Mouse (Mus musculus): ENCODE data around the gene Enpep.

Enpep gene

DNA sequence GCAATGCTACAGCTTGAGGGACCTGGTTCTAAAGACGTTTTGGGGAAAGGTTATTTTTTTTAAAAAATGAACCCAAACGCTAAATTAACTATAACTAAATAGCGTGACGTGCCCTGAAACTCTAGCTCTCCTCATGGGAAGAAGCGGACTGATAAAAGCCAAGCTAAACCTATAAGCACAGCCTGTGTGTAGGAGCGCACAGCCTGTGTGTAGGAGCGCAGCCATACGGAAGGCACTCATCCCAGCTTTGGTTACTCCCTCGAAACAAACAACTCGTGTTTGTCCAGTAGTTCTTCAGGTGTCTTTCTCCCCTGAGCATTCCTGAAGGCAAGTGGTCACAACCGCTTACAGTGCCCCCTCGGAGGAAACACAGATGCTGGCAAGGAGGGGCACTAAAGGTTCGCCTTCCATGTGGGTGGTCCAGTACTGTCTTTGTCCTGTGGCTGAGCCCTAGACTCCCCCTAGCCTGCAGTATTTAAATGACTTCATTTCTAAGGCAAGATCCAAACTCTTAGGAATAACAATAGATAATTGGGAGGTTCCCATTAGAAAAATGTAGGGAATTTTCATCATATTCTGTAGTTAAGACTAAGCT, 93.8 kb downstream of the Enpep start:
- peak; percentile 95 for ATAC-seq (ENCODE audit: low TSS enrichment)

DNA sequence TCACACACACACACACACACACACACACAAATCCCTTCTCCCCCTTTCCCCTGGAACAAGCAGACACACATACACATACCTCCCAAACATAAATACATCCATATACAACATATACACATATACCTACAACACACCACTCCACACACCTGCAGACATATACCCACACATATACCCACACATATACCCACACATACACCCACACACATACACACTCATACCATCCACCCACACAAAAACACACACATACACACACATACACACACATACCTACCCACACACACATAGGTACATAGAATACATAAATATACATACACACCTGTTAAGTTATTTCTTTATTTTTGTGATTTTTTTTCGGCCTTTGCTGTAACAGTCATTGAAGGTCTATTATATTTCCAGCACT, 94.5 kb downstream of the Enpep start:
- ATAC-seq (ENCODE audit: low TSS enrichment): no peak

DNA sequence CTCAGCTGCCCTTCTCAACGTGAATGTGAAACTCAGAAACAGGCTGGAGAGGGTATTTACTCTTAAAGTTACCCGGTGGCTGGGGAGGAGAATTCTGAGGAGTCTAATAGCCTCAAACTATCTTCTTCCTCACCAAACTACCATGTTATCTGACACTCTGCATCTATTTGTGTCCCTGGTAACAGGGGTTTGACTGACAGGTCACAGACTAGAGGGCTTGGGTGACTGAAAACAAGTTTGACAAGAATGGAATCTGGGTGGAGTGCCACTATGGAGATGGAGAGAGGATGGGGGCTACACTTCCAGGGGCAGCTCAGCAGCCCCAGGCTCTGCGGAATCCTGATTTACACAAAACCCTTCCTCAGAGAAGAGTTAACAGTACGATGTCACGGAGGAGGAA, 105.2 kb downstream of the Enpep start:
- ATAC-seq (ENCODE audit: low TSS enrichment): no peak

DNA sequence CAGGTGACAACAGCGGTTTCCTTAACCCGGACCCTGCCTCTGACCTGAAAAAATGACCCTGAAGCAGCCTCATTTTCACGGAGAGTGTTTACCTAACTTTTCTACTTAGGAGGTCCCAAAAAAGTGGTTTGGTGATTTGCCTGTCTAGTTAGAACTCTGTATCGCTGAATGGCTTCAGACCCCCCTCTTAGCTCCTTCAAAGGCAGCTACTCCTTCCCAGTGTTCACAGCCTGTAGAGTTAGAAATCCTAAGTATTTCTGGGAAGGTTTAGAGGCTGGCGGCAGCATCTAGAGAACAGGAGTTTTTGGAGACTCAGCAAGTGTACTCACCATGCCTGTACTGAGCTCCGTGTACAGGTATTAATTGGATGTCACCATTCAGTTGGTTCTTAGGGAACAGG, 105.8 kb downstream of the Enpep start:
- ATAC-seq (ENCODE audit: low TSS enrichment): no peak

GRCm38 (mm10) chr3:129225577-129226289, 106.8 kb downstream of the Enpep start:
- ATAC-seq (ENCODE audit: low TSS enrichment): no peak

DNA sequence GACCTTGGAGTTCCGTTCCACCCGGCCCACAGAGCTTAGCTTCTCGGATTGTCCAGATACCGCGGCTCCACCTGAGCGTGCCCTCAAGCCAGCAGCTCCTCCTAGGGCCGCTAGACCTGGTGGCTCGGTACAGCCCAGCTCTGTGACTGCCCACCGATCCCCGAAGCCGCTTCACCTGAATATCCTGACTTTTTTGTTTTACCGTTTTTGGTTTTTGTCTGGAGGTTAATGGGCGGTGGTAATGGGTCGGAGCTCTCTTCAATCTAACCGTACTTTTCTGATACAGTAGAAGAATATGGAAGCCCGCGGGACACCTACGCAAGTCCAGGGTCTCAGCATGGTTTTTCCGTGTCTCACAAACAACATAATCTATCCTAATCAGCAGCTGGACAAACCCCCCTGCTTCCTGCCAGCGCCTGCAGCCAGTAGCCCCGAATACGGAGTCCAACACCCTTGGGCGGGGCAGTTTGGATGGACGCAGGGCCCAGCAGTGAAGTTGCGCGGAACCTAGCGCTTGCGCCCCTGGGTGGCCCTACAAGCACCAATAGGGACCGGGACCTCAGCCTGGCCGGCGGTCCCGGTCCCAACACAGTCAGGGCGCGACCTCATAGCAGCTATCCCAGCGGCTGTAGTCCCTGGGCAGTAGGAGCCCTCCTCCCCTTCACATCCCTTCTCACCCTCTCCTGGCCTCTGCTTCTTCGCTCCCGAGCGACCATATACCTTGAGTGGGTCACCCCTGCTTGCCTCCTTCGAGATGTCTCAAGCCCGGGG, 107.5 kb downstream of the Enpep start:
- ATAC-seq (ENCODE audit: low TSS enrichment): no peak

DNA sequence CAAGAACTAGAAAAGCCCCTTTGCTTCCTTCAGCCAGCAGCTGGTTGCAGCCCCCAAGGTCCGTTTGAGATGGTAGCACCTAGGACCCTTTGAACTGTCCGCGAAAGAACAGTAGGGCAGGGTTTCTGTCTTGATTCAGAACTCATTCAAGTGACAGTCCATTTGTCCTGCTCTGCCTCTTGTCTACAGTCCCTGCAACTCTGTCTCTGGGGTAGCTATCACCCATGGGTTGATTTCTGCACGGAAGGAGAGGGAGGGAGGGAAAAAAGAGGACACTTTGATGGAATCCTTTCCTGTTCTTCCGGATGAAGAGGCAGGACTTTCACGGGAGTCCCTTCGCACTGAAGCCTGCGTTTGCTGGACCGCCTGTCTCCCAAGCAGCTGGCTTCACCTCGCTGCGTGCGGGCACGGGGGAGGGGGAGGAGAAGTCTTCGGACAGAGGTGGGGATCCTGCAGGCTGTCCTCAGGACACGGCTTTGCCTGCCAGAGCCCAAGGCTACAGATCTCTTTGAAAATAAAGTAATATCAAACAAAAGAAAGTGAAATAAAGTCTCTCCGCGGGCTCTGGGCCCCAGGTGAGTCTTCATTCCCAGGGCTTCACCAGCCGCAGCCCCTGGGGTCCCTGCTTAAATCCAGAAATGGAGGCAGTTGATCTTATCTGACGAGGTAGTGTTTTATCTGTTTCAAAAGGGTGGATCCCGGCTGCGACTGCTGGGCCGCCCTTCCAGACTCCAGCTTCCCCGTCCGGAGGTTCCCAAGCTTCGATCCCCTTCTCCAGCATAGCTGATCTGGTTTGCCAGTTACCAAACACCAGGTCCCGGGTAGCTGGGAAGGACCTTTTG, 108.3 kb downstream of the Enpep start:
- ATAC-seq (ENCODE audit: low TSS enrichment): no peak

- no peak for ATAC-seq (ENCODE audit: low TSS enrichment)
These were observed 109.1 kb downstream of the Enpep start for GRCm38 (mm10) chr3:129223401-129223800.

DNA sequence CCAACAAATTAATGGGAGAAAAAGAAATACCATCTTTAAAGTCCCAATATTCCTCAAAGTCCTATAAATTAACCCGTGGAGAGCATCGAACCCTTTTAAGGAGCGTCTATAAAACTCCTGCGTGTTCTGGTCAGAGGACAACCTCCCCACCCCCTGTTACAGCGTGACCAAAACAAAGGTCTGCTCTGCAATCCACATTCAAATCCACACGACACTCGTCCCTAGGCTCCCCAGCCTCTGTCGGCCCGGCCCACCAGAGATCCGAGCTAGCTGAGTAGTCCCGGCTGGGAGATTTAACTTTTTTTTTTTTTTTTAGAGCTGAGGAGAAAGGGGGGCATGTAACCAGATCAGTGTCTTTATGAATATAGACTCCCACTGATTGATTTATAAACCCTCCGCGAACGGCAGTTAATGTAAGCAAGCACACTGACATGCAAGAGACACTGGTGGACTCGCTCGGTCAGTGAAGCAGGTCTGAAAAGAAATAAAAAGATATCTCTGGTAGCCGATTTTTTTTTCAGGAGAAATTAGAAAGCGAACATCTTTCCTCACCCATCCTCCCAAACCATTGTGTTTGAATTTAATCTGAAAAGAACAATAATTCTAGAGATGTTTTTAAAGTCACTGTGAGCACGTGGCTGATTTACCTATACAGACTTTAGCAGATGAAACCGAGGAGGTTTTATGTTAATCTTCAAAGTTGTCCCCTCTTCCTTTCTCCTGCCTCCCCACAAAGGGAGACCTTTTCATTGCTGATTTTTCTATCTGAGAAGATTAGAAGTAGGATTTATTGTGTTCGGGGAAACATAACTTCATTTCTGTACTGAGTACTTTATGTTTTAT, 109.9 kb downstream of the Enpep start:
- ATAC-seq (ENCODE audit: low TSS enrichment): no peak

DNA sequence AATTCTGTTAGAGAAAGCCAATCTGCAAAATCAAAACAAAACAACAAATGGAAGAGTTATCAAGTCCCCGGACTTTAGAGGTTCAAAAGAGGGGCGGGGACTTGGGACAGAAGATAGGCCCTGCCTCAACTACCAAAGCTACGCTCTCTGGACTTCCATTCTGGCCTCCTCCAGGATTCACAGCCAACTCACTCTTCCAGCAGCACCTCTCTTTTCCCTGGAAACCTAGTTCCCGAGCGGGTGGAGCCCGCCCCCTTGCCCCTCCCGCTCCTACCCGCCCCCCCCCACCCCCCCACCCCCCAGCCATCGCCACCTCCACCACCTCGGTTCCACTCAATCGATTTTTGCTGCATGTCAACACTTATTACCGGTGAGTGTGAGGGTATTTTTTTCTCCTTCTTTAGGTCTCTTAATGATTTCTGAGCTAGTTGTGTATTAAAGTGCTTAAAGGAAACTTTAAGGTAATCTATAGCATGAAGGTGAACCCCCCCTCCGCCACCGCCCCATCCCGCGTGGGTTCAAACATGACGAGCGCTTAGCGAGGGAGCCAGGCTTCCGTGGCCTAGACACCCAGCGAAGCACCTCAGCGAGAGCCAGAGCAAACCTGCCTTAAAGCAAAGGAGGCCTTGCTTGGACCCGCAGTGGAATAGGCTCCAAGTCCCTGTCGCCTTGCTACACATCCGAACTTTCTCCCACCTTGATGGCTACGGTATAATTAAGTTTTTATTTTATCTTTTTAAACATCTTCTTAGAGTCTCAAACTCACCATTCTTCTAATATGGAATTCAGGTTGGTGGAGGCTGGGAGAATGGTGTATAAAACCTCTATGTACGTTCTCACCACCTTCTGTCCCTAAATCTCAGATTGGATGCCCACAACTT, 110.9 kb downstream of the Enpep start:
- no peak for ATAC-seq (ENCODE audit: low TSS enrichment)

- ATAC-seq (ENCODE audit: low TSS enrichment): no peak
These were observed 111.7 kb downstream of the Enpep start for GRCm38 (mm10) chr3:129220681-129221379.

DNA sequence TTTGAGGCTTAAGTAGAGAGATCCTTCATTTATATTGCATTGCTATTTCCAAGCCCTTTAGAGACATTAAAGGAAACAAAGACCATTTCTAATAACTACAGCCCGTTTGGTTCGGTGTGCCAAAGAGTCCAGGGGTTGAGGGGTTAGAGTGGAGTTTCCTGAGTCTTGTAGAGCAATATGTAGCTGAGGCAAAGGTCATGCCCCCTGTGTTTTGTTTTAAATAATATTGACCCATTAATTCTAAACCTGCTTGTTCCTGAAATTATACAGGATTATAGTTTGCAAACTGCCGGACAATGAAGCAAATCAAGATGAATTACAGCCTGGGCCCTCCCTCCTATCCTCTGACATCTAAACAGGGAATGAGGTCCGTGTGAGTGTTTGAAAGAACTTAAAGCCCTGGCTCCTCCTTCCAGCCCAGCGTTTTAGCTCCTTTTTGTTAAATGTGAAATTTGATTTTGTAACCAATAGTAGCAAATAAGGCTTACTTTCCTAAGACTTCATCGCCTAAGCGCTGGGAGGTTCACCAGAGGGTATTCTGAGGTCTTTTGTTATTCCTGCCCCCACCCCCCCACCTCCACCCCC, 112.3 kb downstream of the Enpep start:
- no peak for ATAC-seq (ENCODE audit: low TSS enrichment)
